Mouse (Mus musculus) layer of hippocampus, adult 11-12 months (tissue): Measurements from ENCODE around the gene Rnf26.

ENCODE experiments used
- DNase-seq: peaks from one replicate; pipeline ENCODE4 v3.0.0; 2022; ENCODE audit warnings: low spot score

The Rnf26 gene

DNA sequence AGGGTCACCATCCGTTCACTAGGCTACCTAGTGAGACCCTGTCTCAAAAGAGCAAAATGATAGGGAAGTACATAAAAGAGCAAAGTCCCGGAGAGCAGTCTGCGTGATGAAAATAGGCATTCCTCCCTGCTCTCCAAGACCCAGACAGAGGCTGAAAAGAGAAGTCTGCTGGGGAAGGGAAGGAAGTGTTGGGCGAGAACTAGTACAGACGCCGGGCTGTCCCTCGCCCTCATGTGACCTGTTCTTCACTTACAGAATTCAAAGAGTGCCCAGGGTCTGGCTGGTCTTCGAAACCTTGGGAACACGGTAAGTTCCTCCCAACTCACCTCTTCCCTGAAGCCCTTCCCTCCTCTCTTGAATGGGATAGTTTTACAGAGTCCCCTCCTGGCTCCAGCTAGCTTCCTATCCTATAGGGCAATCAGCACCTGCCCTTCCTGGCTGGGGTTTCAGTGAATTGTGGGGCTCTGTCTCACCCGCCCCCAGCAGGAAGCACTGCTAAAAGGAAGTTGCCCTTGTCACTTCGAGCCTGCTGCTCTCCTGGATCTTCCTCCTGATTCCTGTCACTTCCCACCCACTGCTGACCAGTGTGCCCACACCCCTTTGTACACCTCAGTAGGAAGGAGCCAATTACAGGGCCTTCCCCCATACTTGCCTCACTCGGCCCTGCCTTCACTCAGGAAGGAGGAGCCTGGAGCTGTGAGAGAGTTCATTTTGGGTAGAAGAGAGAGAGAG lies 24.3 kb downstream of the Rnf26 start:
- DNase-seq: peak; percentile 61

DNA sequence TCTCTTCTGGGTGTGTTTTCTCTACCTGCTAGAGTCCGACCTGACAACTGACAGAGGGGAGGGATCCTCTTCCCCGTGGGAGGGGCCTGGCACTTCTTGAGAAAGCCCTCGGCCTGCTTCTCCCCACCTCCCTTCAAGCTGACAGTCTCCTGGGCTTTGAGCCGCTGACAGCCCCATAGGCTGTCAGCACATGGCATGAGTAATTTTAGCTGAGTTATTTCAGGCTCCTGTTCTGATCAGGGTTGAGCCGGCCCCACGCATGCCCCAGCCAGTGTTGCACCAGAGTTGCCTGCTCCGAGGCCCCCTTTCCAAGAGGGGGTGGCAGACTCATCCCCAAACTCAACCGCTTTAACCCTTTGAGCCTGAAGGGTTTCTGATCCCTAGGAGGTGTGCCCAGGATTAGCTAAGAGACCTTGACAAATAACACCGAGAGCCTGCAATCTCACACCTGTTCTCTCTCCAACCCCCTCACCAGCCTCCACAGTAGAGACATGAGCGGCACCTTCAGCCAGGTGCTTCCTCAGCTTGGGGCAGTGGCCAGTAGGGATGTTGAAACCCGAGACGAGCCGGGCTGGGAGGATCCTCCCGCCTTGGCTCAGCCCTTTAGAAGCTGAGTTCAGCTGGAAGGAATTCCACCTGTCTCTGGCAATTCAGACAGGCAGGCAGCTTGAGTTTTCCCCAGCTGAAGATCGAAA lies 25.4 kb downstream of the Rnf26 start:
- DNase-seq: peak; percentile 75

DNA sequence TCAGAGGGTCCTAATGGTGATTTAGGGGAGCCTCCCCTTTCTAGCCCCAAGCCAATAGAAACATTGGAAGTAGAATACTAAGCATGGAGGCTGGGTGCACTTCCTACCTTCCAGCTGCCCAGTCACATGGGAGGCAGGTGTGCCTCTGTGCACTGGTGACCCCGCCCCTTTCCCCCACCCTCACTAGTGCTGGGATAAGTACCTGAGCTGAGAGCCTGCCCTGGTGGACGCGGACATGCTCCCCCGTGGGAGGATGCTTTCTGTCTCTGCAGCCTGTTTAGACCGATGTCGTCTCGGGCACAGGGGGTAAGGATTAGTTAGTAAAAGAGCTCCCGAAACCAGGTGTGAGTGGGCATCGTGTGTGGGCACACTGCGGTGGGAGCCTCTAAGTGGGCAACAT lies 26.4 kb downstream of the Rnf26 start:
- no peak for DNase-seq

DNA sequence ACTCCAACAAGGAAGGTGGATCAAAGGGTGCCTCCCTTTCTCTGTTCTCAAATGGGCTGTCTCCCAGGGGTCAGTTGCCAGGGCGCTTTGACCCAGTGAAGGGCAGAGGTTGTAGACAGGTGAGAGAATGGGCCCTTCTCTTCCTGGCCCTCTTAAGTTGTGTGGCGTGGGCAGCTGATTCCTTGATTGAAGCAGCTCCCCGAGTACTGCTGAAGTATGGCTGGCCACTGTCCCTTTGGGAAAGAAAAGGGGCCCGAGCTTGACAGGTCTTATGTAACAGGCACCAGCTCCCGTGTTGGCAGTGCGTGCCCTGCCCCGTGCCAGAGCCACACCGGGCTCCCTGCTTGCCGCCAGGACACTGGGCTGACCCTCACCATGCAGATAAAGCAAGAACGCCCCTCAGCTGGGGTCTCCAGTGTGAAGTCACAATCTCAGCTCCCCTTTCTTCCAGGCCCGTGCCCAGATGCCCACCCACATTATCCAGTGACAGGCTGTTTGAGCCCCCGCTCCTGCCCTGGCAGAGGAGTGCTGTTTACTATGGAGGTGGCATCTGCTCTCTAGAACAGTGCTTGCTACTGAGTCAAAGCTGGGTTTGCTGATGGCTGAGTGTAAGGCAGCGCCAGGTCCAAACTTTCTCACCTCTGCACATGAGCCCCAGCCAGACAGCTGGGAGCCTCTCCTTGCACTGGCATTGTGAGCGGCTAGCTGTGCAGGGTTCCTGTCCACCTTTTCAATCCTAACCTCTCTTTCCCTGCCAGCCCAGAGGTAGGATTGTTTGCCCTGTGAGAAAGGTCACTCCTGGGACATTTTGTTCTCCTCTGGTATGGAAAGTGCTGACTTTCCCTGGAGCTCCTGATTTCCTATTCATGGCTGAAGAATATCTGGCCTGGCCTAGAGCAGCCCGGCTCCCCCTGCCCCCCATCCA lies 27.3 kb downstream of the Rnf26 start:
- DNase-seq: peak; percentile 79

DNA sequence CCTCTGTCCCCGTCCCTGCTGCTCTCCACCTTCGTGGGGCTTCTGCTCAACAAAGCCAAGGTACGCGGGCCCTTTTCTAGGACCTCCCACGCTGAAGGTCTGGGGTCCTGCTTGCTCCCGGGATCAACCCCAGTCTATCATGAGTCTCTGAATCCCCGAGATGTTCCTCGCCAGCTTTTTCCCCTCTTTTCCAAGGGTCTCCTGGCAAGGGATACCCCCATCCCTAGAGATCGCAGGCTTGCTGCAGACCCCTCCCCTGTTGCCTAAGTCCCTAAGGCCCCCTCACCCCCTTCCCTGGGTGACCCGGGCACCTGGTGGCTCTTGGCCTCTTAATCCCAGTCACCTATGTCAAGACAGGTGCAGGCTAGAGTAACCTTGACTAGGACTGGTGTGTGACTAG lies 28.0 kb downstream of the Rnf26 start:
- no peak for DNase-seq

DNA sequence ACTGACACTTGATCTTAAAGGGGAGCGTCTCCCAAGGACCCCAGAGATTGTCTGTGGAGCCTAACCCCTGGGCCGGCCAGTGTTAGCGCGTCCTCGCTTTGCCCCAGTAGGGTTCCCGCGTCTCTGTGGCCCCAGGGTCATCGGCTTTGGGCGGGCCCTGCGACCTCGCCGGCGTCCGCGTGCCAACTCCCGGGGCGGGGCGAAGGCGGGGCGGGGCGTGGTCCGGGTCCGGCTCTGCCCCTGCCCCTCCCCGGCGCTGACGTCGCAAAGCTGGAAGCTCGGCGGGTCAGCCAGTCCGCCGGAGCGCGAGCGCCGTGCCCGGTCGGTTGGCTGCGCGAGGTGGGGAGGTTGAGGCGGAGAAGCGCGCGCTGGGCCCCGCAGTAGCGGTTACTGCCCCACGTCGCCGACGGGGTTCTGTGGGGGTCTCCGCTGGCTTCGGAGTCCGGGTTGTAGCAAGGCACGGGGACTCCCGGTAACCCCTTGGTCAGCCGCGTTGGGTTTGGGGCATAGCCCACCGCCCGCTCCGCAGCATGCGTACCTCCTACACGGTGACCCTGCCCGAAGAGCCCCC lies 28.6 kb downstream of the Rnf26 start:
- DNase-seq: peak; percentile 92

DNA sequence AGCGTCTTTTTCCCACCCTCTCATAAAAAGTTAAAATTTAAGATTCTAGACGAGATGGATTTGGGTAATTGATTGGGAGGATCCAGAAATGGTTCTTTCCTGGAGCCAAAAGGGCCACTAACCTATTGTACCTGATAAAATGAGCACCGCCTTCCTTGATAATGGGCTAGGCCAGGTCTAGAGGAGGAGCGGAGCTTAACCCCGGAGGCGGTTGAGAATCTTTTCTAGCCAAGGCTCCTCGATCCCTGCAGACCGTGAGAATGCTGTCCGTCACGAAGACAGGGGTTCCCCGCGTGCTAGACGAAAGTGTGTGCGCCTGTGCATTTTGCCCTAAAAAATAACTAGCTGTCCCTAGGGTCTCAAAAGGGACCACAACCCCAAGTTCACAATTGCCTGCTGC lies 29.1 kb downstream of the Rnf26 start:
- DNase-seq: no peak

DNA sequence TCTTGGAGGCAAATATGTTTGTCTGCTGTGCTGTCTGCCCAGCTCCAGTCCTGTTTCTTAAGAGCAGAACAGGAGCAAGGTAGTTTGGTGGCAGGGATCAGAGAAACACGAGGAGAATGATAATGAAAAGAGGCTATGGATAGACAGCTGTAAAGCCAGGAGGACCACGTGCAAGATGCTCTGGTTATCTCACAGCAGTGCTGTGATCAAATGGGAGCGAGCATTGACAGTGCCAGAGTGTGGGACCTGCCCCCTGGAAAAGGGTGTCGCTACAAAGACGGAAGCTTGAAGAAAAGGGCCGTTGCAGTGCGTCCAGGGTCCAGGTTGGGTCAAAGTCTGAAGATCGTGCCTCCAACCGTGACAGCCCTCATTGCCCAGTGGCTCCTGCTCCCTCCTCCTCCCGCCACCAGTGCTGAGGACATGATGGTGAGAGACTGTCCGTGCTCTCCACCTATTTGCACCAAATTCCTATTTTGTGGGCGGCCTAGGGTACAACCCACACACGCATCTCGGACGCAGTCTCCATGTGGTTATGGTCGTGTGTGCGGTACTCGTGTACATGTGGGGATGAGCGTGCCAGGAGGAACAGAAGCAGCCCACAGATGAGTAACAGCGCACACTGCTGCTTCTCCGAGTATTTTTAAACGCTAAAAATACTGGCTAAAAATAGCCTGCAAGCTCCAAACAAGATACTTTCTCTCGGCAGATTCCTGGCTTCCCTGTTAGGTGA lies 29.8 kb downstream of the Rnf26 start:
- DNase-seq: peak; percentile 81

DNA sequence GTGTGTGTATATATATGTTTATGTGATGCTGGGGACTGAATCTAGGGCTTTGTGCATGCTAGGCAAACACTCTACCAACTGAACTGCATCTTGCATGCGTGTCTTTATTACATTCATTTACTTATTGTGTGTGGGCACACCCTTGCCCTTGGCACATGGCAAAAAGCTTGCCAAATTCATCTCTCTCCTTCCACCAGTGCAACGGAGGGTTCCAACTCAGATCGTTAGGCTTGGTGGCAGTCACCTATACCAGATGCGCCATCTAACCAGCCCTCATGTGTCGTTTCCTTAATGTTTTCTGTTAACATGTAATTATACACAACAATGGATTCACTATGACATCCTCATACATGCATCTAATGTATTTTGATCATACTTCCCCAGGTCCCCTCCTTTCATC lies 31.1 kb downstream of the Rnf26 start:
- DNase-seq: no peak

DNA sequence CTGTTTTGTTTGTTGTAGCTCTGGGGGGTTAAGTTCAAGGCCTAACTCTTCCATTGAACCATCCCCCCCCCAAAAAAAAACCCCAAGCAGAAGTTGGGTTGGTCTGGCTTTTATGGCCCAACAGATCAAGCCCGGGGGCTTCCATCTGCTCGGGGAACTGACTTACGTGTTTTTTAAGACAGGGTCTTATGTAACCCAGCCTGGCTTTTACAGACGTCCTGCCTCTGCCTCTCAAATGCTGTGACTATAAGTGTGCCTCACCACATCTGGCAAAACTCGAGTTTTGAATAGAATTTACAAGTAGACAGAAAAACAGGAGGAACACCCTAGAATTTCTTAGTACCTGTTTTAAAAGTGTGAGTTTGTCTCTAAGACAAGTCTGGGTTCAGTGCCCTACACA lies 31.7 kb downstream of the Rnf26 start:
- DNase-seq: no peak

DNA sequence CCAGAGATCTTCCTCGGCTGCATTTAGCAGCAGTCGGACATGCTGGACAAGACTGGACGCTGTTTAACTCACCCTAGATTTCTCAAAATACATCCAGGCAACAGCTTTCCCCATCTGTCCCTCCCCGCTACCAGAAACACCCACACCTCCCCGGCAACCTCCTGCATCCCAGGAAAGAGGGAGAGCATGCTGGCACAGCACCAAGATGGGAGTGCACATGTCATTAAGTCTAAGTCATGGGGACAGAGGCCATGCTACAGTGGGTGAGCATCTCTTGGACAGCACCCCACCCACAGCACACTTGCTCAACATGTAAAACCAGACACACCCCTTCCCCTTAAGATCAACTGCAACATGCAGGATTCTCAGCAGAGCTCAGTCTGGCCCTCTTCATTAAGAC lies 32.4 kb downstream of the Rnf26 start:
- DNase-seq: peak; percentile 64

DNA sequence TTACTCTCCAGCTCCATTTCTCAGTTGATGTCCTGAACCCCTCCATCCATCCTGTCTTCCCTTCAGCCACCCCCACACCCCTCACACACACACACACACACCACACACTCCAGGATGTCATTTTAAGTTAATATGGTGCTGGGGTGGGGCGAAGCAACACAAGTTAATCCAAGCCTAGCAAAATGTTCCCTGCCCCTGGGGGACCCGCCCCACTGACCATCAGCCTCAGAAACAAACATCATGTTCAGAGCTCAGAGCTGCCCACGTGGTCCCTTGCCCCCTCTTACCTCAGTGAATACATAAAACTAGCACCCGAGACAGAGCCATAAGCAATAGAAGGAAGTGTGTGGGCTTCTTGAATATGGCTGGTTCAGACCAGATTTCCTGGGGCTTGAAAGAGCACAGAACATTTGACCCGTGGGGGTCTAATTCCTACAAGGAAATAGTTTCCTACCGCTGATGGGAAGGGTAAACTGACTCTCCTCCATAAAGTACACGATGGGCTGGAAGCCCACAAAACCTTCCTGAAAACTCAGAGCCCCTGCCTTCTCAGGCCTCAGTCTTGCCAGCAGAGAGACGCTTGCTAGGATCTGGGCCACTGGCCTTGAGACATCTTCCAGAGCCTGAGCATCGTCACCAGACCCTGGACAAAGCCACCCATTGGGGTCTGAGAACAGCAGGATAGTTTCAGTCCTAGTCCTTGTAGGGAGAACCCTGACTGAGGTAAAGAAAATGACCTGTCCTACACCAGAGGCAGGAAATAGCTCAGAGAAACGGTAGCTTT lies 33.1 kb downstream of the Rnf26 start:
- peak; percentile 6 for DNase-seq

DNA sequence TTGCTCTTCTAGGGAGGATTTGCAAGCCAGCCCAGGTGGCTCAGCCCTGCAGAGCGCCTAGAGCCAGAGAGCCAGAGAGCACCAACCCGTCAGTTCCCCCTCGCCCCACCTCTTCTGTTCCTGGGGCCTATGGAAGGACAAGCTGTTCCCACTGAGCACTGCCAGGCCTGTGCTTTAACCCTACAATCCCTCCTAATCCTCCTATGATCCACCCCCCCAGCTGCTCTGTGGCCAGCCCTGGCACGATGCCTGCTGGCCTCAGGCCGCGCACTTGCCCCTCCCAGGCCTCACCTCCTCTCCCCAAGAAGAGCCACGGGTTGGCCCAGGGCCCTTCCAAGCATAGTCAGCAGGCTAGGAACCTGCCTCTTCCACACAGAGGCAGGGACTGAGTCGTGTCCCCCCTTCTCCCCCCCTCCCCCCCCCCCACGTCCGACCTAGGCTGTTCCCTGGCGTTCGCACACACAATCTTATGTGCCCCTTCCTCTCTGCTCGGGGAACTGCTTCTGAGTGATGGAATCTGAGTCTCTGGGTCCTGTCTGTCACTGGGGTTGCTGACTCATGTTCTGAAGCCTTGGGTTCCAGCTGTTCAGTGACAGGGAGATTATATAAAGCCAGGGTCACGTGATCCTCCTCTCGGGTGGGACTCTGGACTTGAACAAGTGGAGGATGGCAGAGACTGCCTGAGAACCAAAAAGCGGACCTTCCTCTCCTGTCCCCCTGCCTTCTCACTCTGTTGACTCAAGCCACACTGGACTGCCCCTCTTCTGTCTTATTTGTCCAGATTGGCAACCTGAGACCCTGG lies 34.2 kb downstream of the Rnf26 start:
- DNase-seq: peak; percentile 68

DNA sequence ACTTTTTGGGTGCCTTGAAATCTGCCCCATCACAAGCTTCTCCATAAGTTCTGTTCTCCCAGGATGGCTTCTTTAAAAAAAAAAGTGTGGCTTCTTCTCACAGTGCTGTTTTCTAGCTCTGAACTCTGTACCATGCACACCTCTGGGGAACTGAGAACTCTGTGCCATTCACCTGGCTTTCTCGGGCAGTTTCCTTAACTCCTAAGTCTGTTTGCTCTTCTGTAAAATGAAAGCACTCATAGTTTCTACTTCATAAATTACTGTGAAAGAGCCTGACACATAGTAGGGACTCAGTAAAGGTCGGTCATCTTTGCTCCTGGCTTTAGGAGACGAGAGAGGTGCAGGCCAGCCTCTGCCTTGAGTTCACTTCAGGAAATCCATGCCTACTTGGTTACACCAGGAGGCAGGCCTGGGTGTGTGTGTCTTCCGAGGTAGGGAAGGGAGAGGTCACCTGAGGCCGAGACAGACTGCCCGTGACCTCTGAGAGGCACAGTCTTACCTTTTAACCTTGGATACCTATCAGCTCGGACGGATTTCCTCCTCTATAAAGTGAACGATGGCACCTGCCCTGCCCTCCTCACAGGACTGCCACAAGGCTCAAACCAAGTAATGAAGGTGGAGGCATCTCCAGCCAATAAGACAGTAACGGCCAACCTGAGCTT lies 35.0 kb downstream of the Rnf26 start:
- no peak for DNase-seq

DNA sequence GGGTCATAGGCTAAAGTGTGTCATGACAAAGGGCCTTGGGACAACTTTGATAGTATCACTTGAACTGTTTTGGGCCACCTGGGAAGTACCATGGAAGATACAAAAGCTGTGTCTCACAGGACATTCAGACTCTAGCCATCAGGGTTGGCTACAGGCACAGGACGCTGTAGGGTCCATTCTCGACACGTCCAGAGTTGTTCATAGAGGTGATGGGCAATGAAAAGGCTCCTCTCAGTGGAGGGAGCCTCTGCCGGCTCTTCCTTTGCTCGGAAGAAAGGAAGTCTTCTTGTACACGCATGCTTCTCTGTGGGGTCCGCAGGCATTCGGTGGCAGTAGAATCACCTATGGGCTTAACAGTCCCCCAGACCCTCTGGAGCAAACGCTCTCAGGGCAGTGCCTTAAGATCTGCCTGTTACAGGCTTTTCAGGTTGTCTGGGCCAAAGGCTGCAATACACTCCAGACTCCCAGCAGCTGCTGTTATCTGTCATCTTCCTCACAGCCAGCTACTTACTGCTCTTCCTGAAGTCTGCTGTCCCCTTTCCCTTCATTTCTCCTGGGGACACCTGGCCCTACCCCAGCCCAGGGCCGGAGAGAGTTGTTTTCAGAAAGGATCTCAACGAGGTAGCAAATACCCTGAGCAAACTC lies 35.9 kb downstream of the Rnf26 start:
- DNase-seq: peak; percentile 9

DNA sequence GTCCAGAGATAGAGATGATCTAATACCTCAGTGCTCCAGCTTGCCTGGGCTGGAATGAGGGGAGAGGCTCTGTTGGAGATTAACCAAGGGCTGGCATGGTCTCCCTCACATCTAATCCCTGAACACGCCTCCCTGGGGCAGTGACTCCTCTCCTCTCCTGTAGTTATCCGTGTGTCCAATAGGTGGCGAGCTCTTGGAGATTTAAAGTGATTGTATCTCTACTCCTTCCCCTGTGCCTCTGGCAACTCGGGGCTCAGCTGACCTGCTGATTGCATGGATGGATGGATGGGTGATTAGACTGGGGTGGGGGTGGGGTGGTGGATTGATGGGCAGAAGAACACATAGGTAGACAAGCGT lies 36.6 kb downstream of the Rnf26 start:
- DNase-seq: peak; percentile 81

DNA sequence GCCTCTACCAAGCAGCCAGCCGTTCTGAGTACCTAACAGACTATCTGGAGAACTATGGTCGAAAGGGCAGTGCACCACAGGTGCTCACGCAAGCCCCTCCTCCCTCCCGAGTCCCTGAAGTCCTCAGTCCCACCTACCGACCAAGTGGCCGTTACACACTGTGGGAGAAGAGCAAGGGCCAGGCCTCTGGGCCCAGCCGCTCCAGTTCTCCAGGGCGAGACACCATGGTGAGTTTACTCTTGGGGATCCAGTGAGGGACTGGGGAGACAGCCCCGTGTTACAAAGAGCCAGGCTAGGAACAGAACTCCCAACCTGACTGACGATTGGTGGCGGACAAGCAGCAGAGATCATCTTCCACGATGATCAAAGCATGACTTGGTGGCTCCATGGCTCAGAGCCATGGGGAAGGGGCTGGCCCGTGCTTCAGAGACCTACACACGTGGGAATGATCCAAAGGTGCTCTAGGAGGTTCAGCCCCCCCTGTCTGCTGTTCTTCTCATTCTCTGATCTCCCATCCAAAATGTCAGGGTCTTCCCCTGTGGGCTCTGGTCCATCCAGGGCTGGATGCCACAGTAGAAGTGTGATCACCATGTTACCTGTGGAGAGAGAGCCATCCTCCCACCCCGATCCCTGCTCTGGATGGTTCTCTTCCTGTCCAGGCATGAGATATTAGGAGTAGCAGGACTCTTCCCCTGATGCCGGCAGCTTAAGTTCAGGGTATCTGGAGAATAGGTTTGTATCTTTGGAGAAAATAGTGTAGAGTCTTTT lies 37.1 kb downstream of the Rnf26 start:
- DNase-seq: no peak

DNA sequence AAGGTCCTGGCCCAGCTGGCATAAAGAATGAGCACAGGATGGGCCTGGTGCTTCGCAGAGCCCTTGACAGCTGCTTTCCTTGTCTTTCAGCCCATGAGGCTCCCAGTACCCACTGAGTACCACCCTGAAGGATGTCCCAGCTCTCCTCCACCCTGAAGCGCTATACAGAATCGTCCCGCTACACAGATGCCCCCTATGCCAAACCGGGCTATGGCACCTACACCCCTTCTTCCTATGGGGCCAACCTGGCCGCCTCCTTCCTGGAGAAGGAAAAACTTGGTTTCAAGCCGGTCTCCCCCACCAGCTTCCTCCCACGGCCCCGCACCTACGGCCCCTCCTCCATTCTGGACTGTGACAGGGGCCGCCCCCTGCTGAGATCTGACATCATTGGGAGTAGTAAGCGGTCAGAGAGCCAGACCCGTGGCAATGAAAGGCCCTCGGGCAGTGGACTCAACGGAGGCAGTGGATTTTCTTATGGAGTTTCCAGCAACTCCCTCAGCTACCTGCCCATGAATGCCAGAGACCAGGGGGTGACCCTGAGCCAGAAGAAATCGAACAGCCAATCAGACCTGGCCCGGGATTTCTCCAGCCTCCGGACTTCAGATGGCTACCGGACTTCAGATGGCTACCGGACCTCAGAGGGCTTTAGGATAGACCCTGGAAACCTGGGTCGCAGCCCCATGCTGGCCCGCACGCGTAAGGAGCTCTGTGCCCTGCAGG lies 37.9 kb downstream of the Rnf26 start:
- DNase-seq: peak; percentile 12
